Mouse (Mus musculus) lung, postnatal 0 days (tissue): Measurements from ENCODE around the gene Eps8.

Experiments
- CTCF ChIP-seq: IDR thresholded peaks from 2 replicates; pipeline ENCODE4 v1.5.1; 2016; ENCODE audit warnings: antibody characterized with exemption, mild to moderate bottlenecking
- EP300 ChIP-seq: IDR thresholded peaks from 2 replicates; pipeline ENCODE4 v1.6.1; 2016; ENCODE audit warnings: antibody characterized with exemption, mild to moderate bottlenecking, control low read depth

GRCm38 (mm10) chr6:137638834-137639567 lies 15.7 kb downstream of the Eps8 start:
- TF ChIP-seq EP300: no peak
- no peak for TF ChIP-seq CTCF
